Mouse (Mus musculus) left cerebral cortex, adult 18-20 months (tissue): Measurements from ENCODE around the gene Prkar2a. TPM values are rescaled to one million over a fixed set of nuclear protein-coding genes. Genes with fewer than 3 reads are reported as not detected.
A peak's percentile ranks its signal among the peaks of the same experiment; 100 is the strongest.

Source experiments
- DNase-seq, 2 experiments: peaks; one replicate each; pipeline ENCODE4 v3.0.0; 2021 to 2022; ENCODE audit warnings: low spot score in 2 of 2, mixed read lengths in 1 of 2
- total RNA-seq, 2 experiments: library from RNA; stranded (reverse); gene quantifications; 2 replicates each; pipeline ENCODE4 v1.2.3; 2021

Gene Prkar2a
- total RNA-seq, 2 experiments from 2014 or later, result 47.7 to 50.9 TPM

GRCm38 (mm10) chr9:108691846-108692225, 2.7 kb downstream of the Prkar2a start:
- peak; percentile 82 to 91 for DNase-seq

- peak; percentile 65 to 70 for DNase-seq
These were observed 3.3 kb downstream of the Prkar2a start for GRCm38 (mm10) chr9:108692226-108693041.

- no peak for DNase-seq
These were observed 4.8 kb downstream of the Prkar2a start for GRCm38 (mm10) chr9:108693946-108694345.

- DNase-seq, result no peak
These were observed 5.4 kb downstream of the Prkar2a start for GRCm38 (mm10) chr9:108694533-108694932.

- no peak for DNase-seq
These were observed 13.4 kb downstream of the Prkar2a start for GRCm38 (mm10) chr9:108702476-108702875.

- DNase-seq, result no peak
These were observed 14.4 kb downstream of the Prkar2a start for GRCm38 (mm10) chr9:108703373-108704110.

GRCm38 (mm10) chr9:108704591-108704990, 15.5 kb downstream of the Prkar2a start:
- no peak for DNase-seq

- no peak for DNase-seq
These were observed 18.1 kb downstream of the Prkar2a start for GRCm38 (mm10) chr9:108707212-108707611.

GRCm38 (mm10) chr9:108708833-108709232, 19.7 kb downstream of the Prkar2a start:
- no peak for DNase-seq

- DNase-seq, result no peak
These were observed 21.7 kb downstream of the Prkar2a start for GRCm38 (mm10) chr9:108710767-108711166.

GRCm38 (mm10) chr9:108716199-108716598, 27.1 kb downstream of the Prkar2a start:
- no peak for DNase-seq

- DNase-seq, result no peak
These were observed 34.6 kb downstream of the Prkar2a start for GRCm38 (mm10) chr9:108723751-108724150.

GRCm38 (mm10) chr9:108726116-108726515, 37.0 kb downstream of the Prkar2a start:
- DNase-seq, result no peak

- no peak for DNase-seq
These were observed 39.9 kb downstream of the Prkar2a start for GRCm38 (mm10) chr9:108729050-108729449.

GRCm38 (mm10) chr9:108732462-108732861, 43.3 kb downstream of the Prkar2a start:
- DNase-seq, result no peak

GRCm38 (mm10) chr9:108734626-108735025, 45.5 kb downstream of the Prkar2a start:
- no peak for DNase-seq

GRCm38 (mm10) chr9:108739239-108739638, 50.1 kb downstream of the Prkar2a start:
- DNase-seq, result no peak

- no peak for DNase-seq
These were observed 50.9 kb downstream of the Prkar2a start for GRCm38 (mm10) chr9:108740062-108740461.

GRCm38 (mm10) chr9:108742048-108742447, 52.9 kb downstream of the Prkar2a start:
- no peak for DNase-seq

- DNase-seq, result no peak
These were observed 57.9 kb downstream of the Prkar2a start for GRCm38 (mm10) chr9:108746876-108747499.

- DNase-seq, result no peak
These were observed 58.6 kb downstream of the Prkar2a start for GRCm38 (mm10) chr9:108747694-108748093.
